Mouse (Mus musculus) small intestine, adult 2 months (tissue): ENCODE measurements at regions not wholly inside any gene's neighbourhood (a gene's known extent, or its start where the extent isn't known, plus 50 kb on each side); places are given as distances from the start of the nearest gene placed in this dataset.

Experiments
- CTCF ChIP-seq: fragments of 200-500 bp; IDR thresholded peaks from 2 replicates; pipeline ENCODE4 v1.5.1; 2012; ENCODE audit warnings: low read depth, mild to moderate bottlenecking, control low read depth, inconsistent platforms, low read length, moderate library complexity, mixed read lengths; ENCODE audit not compliant: insufficient replicate concordance, insufficient read length; ENCODE audit errors: extremely low read depth
- POLR2A ChIP-seq: fragments of 200-500 bp; IDR thresholded peaks from 2 replicates; pipeline ENCODE4 v1.6.1; 2012; ENCODE audit warnings: low read depth, mild to moderate bottlenecking, control low read depth, inconsistent platforms, low read length, moderate library complexity

DNA sequence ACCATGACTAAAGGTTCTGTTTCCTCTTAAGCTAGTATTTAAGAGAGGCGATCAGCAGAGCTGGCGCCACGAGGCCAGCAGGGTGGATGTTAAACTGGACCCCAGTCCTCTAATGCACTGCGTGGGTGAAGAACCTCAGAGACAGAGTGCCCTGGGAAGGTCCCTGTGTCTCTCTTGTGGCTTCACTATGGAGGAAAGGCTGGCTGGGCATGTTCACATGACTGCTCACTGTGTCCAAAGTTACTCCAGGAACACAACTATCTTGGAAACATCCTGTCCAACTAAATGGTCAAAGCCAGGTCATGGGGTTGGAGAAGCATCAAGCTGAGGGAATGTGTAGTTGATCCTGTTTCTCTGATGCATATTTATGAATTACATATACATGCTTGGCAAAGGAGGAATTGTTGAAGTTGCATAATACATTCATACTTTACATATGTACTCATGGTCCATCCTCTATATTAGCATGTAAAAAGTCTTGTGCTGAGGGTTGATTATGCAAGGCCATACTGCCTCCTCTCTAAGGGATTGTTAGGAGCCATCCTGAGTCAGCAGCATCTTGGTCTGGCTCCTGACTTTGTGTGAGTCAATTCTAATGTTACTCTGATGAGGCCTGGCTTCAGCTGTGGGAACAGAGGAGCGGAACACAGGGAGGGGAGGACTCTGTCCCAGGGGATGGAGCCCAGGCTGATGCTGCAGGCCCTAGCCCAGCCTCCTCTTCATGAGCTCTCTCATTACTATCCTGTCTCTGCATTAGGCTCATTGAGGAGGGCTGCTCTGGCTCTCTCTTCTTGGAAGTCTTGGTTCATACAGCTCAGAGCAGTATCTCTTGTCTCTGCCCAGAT is 387.9 kb upstream of the Tshz3 start:
- no peak for TF ChIP-seq CTCF
- TF ChIP-seq POLR2A: no peak
